Mouse (Mus musculus) cerebellum, adult 11-12 months (tissue): ENCODE results near the gene Mcf2.

Experiments
- DNase-seq: peaks from one replicate; pipeline ENCODE4 v3.0.0; 2022

Mcf2 gene

GRCm38 (mm10) chrX:60178744-60179458 lies at the start of gene Mcf2:
Gene Mcf2 (minus strand): TSS chrX:60179089.
- DNase-seq = no peak

- no peak for DNase-seq
These were observed 8.8 kb upstream of the Mcf2 start for GRCm38 (mm10) chrX:60187726-60188125.

GRCm38 (mm10) chrX:60182611-60183010 lies 3.7 kb upstream of the Mcf2 start:
- no peak for DNase-seq

- no peak for DNase-seq
These were observed 705 bp downstream of the Mcf2 start for GRCm38 (mm10) chrX:60178025-60178743.

GRCm38 (mm10) chrX:60170106-60170505 lies 8.8 kb downstream of the Mcf2 start:
- no peak for DNase-seq

- no peak for DNase-seq
These were observed 9.4 kb downstream of the Mcf2 start for GRCm38 (mm10) chrX:60169511-60169910.

GRCm38 (mm10) chrX:60168796-60169195 lies 10.1 kb downstream of the Mcf2 start:
- no peak for DNase-seq

GRCm38 (mm10) chrX:60147268-60147974 lies 31.5 kb downstream of the Mcf2 start:
- no peak for DNase-seq

GRCm38 (mm10) chrX:60075359-60075758 lies 103.5 kb downstream of the Mcf2 start:
- no peak for DNase-seq

GRCm38 (mm10) chrX:60055185-60055584 lies 123.7 kb downstream of the Mcf2 start:
- DNase-seq = no peak

- DNase-seq = no peak
These were observed 124.1 kb downstream of the Mcf2 start for GRCm38 (mm10) chrX:60054745-60055144.

- DNase-seq = peak; percentile 5
These were observed 152.2 kb downstream of the Mcf2 start for GRCm38 (mm10) chrX:60026654-60027053.

- DNase-seq = no peak
These were observed 157.3 kb downstream of the Mcf2 start for GRCm38 (mm10) chrX:60021595-60021994.

GRCm38 (mm10) chrX:60021007-60021406 lies 157.9 kb downstream of the Mcf2 start:
- no peak for DNase-seq

GRCm38 (mm10) chrX:60014588-60014987 lies 164.3 kb downstream of the Mcf2 start:
- DNase-seq = no peak

- DNase-seq = peak; percentile 4
These were observed 165.7 kb downstream of the Mcf2 start for GRCm38 (mm10) chrX:60013084-60013676.
